Mouse (Mus musculus) lung, embryonic 15.5 days (tissue): ENCODE data around the gene Foxo3. TPM values are rescaled to one million over a fixed set of nuclear protein-coding genes. Genes with fewer than 3 reads are reported as not detected.

Experiments used
- ATAC-seq: fragments of 200-750 bp; cut with Nextera tagmentation; 2 replicates; pipeline ENCODE4 v1.8.0; 2017; ENCODE audit warnings: moderate number of reproducible peaks, borderline replicate concordance; ENCODE audit not compliant: low FRiP score, low TSS enrichment; ENCODE audit errors: extremely low read depth
- H3K27ac ChIP-seq: fragments of 300-500 bp; sonication (generic); 2 replicates; pipeline ENCODE4 v1.5.1; 2015; ENCODE audit warnings: moderate library complexity, mild to moderate bottlenecking, inconsistent platforms
- H3K27me3 ChIP-seq: fragments of 300-500 bp; sonication (generic); 2 replicates; pipeline ENCODE4 v1.6.1; 2015; ENCODE audit warnings: inconsistent platforms
- H3K36me3 ChIP-seq: fragments of 300-500 bp; sonication (generic); 2 replicates; pipeline ENCODE4 v1.6.1; 2015; ENCODE audit warnings: inconsistent platforms
- H3K4me1 ChIP-seq: fragments of 300-500 bp; sonication (generic); 2 replicates; pipeline ENCODE4 v1.6.1; 2015; ENCODE audit warnings: inconsistent platforms
- H3K4me2 ChIP-seq: fragments of 300-500 bp; sonication (generic); 2 replicates; pipeline ENCODE4 v1.6.1; 2015; ENCODE audit warnings: inconsistent platforms, mild to moderate bottlenecking, moderate library complexity
- H3K4me3 ChIP-seq: fragments of 300-500 bp; sonication (generic); 2 replicates; pipeline ENCODE4 v1.5.1; 2015; ENCODE audit warnings: mild to moderate bottlenecking, inconsistent platforms
- H3K9ac ChIP-seq: fragments of 300-500 bp; sonication (generic); 2 replicates; pipeline ENCODE4 v1.6.1; 2015; ENCODE audit warnings: inconsistent platforms
- H3K9me3 ChIP-seq: fragments of 300-500 bp; sonication (generic); 2 replicates; pipeline ENCODE4 v1.6.1; 2016; ENCODE audit warnings: inconsistent platforms
- WGBS: fragments of 180-500 bp; shearing (Covaris S2); methylation state at CpG from one replicate; pipeline ENCODE4 v1.1.7; 2015; 5-methylcytosine and 5-hydroxymethylcytosine counted together
- polyA plus RNA-seq: library from polyadenylated mRNA; unstranded; fragments of >200 nt; fragmentation: Nextera tagmentation; extraction: Ambion mirVana; gene quantifications from 2 replicates; pipeline ENCODE4 v1.2.1, GENCODE M21; 2015

The Foxo3 gene
- polyA plus RNA-seq, 1 experiment from 2014 or later, result 8.9 TPM

DNA sequence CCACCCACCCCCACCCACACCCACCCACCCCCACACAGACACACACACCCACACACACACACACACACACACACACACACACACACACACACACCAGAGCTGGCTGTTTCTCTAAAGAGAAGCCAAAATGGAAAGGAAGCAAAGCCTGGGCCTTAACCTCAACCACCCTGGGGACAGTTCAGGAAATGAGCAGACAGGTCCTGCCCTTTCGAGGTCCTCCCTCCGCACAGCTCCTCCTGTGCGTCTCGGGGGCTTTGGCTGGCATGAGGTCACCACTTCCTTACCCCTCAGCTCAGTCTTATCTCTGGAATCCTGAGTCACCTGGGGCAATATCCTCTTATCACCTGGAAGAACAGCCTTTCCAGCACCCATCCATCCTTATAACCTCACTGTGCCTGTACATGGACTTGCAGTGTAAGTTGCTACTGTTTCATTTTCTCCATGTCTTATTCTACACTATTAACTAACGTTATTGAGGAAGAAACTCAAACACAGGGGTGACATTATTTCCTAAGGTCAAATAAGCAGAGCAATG lies 56.1 kb downstream of the Foxo3 start:
- peaks cover 32% of the 10 kb centered on the region for H3K4me1 ChIP-seq
- no peak overlapping the region for H3K4me2 ChIP-seq
- H3K27ac ChIP-seq, result no peak overlapping the region
- WGBS, result 43% methylated on average over 5 of the region's 5 CpGs
- no peaks in the 10 kb centered on the region for H3K9me3 ChIP-seq
- H3K36me3 ChIP-seq, result no peaks in the 10 kb centered on the region
- no peak overlapping the region for H3K4me3 ChIP-seq
- no peak for ATAC-seq
- H3K9ac ChIP-seq, result no peak overlapping the region
- no peaks in the 10 kb centered on the region for H3K27me3 ChIP-seq

DNA sequence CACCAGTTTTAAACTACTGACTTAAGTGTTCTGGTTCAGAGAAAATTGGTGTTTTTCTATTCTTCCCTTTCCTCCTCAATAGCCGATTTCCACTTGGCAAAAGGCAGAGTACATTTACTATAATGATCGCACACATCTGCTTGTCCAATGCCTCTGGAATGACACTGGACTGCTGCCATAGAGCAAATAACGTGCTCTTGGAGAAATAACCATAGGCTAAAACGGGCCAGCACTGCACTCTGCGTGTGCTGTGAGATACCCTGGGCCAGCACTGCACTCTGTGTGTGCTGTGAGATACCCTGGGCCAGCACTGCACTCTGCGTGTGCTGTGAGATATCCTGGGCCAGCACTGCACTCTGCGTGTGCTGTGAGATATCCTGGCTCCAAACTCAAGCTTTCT lies 65.1 kb downstream of the Foxo3 start:
- Histone ChIP-seq H3K36me3 (no peaks in the 10 kb centered on the region), H3K4me1 (peaks cover 16% of the 10 kb centered on the region), H3K27me3 (no peaks in the 10 kb centered on the region), H3K9ac (no peak overlapping the region), H3K9me3 (no peaks in the 10 kb centered on the region), H3K4me2 (no peak overlapping the region), H3K27ac (peak overlapping the region; percentile 77), H3K4me3 (no peak overlapping the region)
- peak; percentile 81 for ATAC-seq
- 47% methylated on average over 7 of the region's 7 CpGs for WGBS

DNA sequence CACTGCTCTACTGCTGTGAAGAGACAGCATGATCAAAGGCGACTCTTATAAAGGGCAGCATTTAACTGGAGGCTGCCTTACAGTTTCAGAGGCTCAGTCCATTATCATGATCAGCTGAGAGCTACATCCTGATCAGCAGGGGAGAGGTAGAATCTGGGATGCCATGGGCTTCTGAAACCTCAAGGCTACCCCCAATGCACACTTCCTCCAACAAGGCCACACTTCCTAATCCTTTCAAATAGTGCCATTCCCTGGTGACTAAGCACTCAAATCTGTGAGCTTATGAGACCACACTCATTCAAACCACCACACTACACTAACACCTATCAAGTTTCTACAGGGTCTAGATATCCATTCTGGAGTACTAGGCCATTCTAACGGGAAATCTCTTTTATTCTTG lies 65.9 kb downstream of the Foxo3 start:
- H3K27me3 ChIP-seq, result no peaks in the 10 kb centered on the region
- H3K36me3 ChIP-seq, result no peaks in the 10 kb centered on the region
- H3K4me1 ChIP-seq, result peaks cover 20% of the 10 kb centered on the region
- H3K4me2 ChIP-seq, result no peak overlapping the region
- no peak overlapping the region for H3K9ac ChIP-seq
- 73% methylated on average over 2 of the region's 2 CpGs for whole genome bisulfite sequencing
- ATAC-seq, result no peak
- no peaks in the 10 kb centered on the region for H3K9me3 ChIP-seq
- H3K4me3 ChIP-seq, result no peak overlapping the region
- H3K27ac ChIP-seq, result no peak overlapping the region

DNA sequence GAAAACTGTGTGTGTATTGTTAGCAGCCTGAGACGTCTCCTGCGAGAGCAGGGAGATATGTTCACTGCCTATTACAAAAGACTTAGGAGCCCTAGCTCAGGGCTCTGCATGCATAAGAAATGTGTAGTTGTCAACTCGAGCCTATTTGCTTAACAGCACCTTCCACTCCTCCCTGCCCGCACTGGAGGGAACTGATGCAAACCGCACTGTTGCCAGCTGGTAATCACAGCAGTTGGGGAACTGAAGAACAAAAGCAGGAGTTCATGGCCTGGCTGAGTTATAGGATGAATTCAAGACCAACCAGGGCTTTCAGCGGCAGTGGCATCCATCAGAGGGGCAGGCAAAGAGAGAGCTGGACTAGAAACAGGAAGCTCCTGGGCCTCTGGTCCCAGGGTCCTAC lies 66.7 kb downstream of the Foxo3 start:
- no peak overlapping the region for H3K9ac ChIP-seq
- no peaks in the 10 kb centered on the region for H3K36me3 ChIP-seq
- no peak for ATAC-seq
- WGBS, result 67% methylated on average over 6 of the region's 6 CpGs
- no peak overlapping the region for H3K4me3 ChIP-seq
- no peak overlapping the region for H3K4me2 ChIP-seq
- H3K27ac ChIP-seq, result no peak overlapping the region
- no peaks in the 10 kb centered on the region for H3K9me3 ChIP-seq
- no peaks in the 10 kb centered on the region for H3K27me3 ChIP-seq
- peaks cover 26% of the 10 kb centered on the region for H3K4me1 ChIP-seq

DNA sequence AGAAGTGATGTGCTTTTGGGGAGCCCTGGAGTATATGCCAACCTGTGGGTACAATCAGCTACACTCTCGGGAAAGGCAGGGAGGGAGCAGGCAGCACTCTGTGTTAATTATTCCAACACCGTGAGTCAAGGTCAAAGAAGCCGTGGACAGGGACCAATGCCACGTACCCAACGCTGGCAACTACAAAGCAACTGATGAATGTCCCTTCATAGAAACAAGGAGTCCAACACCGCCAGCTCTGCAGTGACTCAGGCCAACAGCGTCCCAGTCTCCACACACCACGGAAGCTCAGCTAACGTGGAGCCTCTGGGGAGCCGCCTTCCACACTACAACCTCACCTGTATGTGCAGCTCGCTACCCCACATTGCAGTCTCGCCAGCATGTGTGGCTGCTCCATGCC lies 68.9 kb downstream of the Foxo3 start:
- Histone ChIP-seq H3K4me1 (peaks cover 45% of the 10 kb centered on the region), H3K27ac (no peak overlapping the region), H3K36me3 (no peaks in the 10 kb centered on the region), H3K9me3 (no peaks in the 10 kb centered on the region), H3K4me2 (no peak overlapping the region), H3K9ac (no peak overlapping the region), H3K27me3 (no peaks in the 10 kb centered on the region), H3K4me3 (no peak overlapping the region)
- WGBS, result 88% methylated on average over 12 of the region's 12 CpGs
- ATAC-seq, result no peak

DNA sequence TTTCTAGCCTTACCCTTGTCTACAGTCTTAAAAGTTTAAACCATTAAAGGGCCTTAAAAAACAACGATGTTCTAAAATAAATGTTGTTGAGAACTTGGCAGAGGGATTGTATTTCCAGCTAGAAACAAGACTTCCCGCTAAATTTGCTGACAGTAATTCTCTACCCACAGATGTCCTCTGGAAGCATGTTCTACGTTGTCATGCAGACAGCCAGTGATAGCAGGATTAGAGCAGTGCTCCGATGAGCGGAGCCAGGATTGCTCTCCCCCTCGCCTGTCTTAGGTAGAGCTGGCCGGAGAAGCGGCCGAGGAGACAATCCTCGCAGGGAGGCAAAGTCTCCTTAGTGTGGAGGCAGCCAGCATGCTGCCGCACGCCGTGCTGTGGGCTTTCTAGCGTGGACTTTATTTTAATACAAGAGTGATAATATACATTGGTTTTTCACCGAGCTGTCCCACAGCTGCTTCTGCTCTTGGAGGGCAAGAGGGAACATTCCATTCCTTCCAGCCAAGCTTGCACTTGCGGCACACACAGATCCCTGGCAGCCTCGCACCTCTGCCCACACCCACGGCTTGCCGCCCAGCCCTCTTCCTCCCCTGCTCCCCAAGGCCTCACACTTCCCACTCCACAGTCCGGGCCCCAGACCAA lies 71.7 kb downstream of the Foxo3 start:
- peaks cover 34% of the 10 kb centered on the region for H3K4me1 ChIP-seq
- peak; percentile 31; the same call in 1 of the 2 replicates for ATAC-seq
- H3K27me3 ChIP-seq, result no peaks in the 10 kb centered on the region
- peak overlapping the region; percentile 23 for H3K4me2 ChIP-seq
- no peaks in the 10 kb centered on the region for H3K36me3 ChIP-seq
- H3K9me3 ChIP-seq, result no peaks in the 10 kb centered on the region
- H3K9ac ChIP-seq, result no peak overlapping the region
- no peak overlapping the region for H3K4me3 ChIP-seq
- 48% methylated on average over 20 of the region's 20 CpGs for WGBS
- peak overlapping the region; percentile 89 for H3K27ac ChIP-seq

DNA sequence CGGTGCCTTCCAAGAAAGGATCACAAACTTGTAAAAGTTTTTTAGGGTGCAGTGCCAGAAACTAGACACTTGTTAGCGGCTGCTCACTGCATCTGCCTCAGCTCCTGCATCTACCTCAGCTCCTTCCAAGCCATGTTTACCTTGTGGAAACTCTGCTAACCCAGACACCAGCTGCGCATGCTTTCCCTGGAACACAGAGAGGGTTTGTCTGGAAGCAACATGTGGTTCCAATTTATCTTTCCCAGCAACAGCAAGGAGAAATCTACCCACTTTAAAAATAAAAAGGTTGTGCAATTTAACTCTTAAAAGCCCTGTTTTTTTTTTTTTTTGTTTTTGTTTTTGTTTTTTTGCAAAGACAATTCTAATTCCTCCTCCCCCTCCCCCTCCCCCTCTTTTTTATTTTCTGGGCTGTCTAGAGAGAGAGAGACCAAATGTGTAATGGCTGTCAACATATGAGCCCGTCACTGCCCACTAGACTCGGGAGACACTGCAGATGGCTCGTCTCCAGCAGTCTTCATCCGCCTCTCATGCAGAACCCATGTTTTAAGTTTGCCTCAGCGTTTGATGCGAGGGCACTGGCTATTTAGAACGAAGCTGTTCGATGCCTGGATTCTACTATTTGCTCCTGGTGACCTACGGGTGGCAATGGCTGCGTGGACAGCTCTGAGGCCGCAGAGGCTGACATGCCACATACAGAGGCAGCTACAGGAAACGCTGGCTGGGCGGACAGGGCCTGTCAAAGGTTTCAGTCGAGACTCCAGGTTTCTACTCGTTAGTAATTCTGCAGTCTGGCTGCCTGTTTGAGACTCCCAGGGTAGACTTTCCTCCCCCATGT lies 73.0 kb downstream of the Foxo3 start:
- peak overlapping the region; percentile 23; the same call in 1 of the 2 replicates for H3K4me2 ChIP-seq

DNA sequence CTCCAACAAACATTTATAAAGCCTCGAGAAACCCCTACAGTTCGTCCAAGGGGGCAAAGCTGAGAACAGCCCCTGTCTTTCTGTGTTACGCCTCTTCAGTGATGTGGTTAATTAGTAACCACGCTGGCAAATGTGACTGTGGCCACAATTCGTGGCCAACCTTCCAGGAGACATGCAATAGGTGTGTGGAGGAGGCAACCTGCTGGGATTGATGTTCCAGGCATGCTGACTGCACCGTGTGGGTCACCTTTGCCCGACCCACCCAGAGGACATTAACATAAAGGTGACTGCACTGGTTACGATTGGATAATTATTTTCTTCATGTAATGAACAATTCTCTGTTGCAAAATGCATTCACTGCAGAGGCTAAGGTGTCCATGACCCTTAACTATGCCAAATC lies 74.0 kb downstream of the Foxo3 start:
- Histone ChIP-seq H3K36me3 (peaks cover 3% of the 10 kb centered on the region), H3K27ac (no peak overlapping the region), H3K9ac (no peak overlapping the region), H3K27me3 (no peaks in the 10 kb centered on the region), H3K4me3 (no peak overlapping the region), H3K4me1 (peaks cover 34% of the 10 kb centered on the region), H3K9me3 (no peaks in the 10 kb centered on the region), H3K4me2 (no peak overlapping the region)
- 65% methylated on average over 8 of the region's 8 CpGs for WGBS
- no peak for ATAC-seq

More for the DNA sequence above, 73.0 kb downstream of the Foxo3 start:
- no peak overlapping the region for H3K4me3 ChIP-seq
- H3K9me3 ChIP-seq, result no peaks in the 10 kb centered on the region
- 40% methylated on average over 18 of the region's 18 CpGs for WGBS
- H3K36me3 ChIP-seq, result no peaks in the 10 kb centered on the region
- peak overlapping the region; percentile 89 for H3K27ac ChIP-seq
- H3K9ac ChIP-seq, result no peak overlapping the region
- H3K4me1 ChIP-seq, result peaks cover 34% of the 10 kb centered on the region
- ATAC-seq, result no peak
- no peaks in the 10 kb centered on the region for H3K27me3 ChIP-seq

DNA sequence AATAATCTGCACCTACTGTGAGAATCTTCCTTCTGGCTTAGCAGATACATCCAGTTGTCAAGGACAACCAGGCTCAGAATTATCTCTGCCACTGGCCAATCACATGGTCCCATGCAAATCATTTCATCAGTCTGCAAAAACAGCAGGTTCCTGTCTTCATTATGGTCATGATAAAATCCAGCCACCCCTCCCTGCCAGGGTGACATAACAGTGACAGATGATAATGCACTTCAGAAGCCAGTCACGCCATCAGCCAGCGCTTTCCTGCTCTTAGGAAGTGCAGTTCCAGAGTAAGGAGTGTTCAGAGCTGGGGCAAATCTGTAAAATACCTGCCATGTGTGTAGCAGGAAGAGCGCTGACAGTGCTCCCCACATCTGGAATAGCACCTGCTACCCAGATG lies 77.1 kb downstream of the Foxo3 start:
- no peak for ATAC-seq
- no peak overlapping the region for H3K27ac ChIP-seq

DNA sequence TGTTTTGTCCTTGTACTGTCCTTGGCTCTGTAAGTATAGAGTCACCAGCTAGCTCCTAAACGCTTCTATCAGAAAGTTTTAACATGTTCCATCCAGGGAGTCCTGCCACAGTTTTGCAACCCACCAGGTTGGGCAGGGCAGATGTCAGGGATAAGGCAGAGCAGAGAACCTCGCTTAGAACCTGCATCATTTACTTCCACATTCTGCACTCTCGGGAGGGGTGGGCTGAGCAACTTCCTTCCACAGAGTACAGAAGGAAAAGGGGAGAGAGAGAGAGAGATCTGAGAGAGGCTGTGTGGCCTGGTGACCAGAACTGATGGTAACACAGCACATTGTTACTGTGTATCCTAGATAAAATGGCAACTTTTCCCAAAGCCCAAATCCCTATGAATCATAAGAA lies 77.9 kb downstream of the Foxo3 start:
- H3K27ac ChIP-seq, result no peak overlapping the region
- no peaks in the 10 kb centered on the region for H3K27me3 ChIP-seq
- H3K4me3 ChIP-seq, result no peak overlapping the region
- H3K4me2 ChIP-seq, result no peak overlapping the region
- H3K9me3 ChIP-seq, result no peaks in the 10 kb centered on the region
- 62% methylated on average over 3 of the region's 3 CpGs for WGBS
- H3K4me1 ChIP-seq, result peaks cover 24% of the 10 kb centered on the region
- peaks cover 20% of the 10 kb centered on the region for H3K36me3 ChIP-seq
- H3K9ac ChIP-seq, result no peak overlapping the region
- ATAC-seq, result no peak

More for the DNA sequence above, 77.1 kb downstream of the Foxo3 start:
- peaks cover 32% of the 10 kb centered on the region for H3K4me1 ChIP-seq
- H3K9me3 ChIP-seq, result no peaks in the 10 kb centered on the region
- no peaks in the 10 kb centered on the region for H3K27me3 ChIP-seq
- 58% methylated on average over 3 of the region's 3 CpGs for WGBS
- no peak overlapping the region for H3K4me3 ChIP-seq
- H3K4me2 ChIP-seq, result no peak overlapping the region
- H3K9ac ChIP-seq, result no peak overlapping the region
- peaks cover 20% of the 10 kb centered on the region for H3K36me3 ChIP-seq

DNA sequence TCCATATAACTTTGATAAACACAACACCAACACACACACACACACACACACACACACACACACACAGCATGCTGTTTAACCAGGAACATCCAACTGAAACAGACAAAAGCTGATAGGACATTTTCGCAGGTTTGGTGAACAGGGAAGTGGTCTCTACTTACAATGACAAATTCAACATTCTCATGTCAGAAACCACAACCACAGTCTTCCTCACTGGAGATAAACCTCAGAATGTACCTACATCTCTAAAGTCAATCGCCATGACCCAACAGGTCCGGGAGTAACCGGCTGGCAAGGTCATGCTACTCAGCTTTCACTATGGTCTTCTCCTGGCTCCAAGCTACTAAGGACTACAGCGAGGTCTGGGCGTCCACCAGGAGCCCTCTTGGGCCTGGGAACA lies 81.8 kb downstream of the Foxo3 start:
- Histone ChIP-seq H3K4me3 (no peak overlapping the region), H3K27ac (no peak overlapping the region), H3K4me1 (peaks cover 33% of the 10 kb centered on the region), H3K4me2 (no peak overlapping the region), H3K36me3 (peaks cover 20% of the 10 kb centered on the region), H3K9ac (no peak overlapping the region), H3K9me3 (no peaks in the 10 kb centered on the region), H3K27me3 (no peaks in the 10 kb centered on the region)
- WGBS, result 80% methylated on average over 6 of the region's 6 CpGs
- ATAC-seq, result no peak

DNA sequence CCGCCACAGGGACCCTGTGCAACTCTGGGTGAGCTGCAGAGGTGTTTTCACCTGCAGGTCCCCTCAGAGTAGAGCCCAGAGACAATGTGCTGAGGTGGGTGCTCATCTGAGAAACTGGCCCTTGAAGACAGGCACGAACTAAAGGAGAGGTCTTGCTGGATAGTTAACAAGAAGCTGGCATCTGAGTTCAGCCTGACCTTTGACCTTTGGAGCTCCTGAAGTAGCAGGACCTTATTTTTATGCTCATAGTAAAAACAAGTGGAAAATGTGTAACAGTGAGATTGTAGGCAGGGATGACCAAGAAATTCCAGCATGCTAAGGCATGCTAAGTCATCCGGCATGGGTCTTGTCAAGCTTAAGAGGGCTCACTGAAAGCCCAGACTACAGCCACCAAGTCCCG lies 82.6 kb downstream of the Foxo3 start:
- no peaks in the 10 kb centered on the region for H3K9me3 ChIP-seq

More for the DNA sequence above, 82.6 kb downstream of the Foxo3 start:
- ATAC-seq, result no peak
- no peak overlapping the region for H3K4me3 ChIP-seq
- no peak overlapping the region for H3K27ac ChIP-seq
- peaks cover 20% of the 10 kb centered on the region for H3K36me3 ChIP-seq
- peaks cover 41% of the 10 kb centered on the region for H3K4me1 ChIP-seq
- H3K27me3 ChIP-seq, result no peaks in the 10 kb centered on the region
- no peak overlapping the region for H3K9ac ChIP-seq
- 76% methylated on average over 4 of the region's 4 CpGs for whole genome bisulfite sequencing
- no peak overlapping the region for H3K4me2 ChIP-seq
